Mouse (Mus musculus) natural killer cell, adult 2 months (primary cell): Measurements from ENCODE around the gene Prkar1b.

Experiments used
- DNase-seq, 2 experiments: peaks; one replicate each; pipeline ENCODE4 v3.0.0; 2022; ENCODE audit warnings: low spot score in 2 of 2

Prkar1b gene

GRCm38 (mm10) chr5:139149681-139150602 is at the start of gene Prkar1b, which contains the start of gene Dnaaf5:
Prkar1b (minus strand) TSS chr5:139150001.
Dnaaf5 (plus strand) TSS chr5:139150223.
- peak; percentile 98 for DNase-seq

GRCm38 (mm10) chr5:139199636-139199994 is 49.8 kb upstream of the Prkar1b start:
- no peak for DNase-seq

- DNase-seq = no peak
These were observed 49.0 kb upstream of the Prkar1b start for GRCm38 (mm10) chr5:139198779-139199178.

GRCm38 (mm10) chr5:139190958-139191357 is 41.2 kb upstream of the Prkar1b start:
- DNase-seq = no peak

- DNase-seq = no peak
These were observed 39.9 kb upstream of the Prkar1b start for GRCm38 (mm10) chr5:139189726-139190125.

- DNase-seq = no peak
These were observed 35.1 kb upstream of the Prkar1b start for GRCm38 (mm10) chr5:139184897-139185296.

GRCm38 (mm10) chr5:139183601-139184000 is 33.8 kb upstream of the Prkar1b start:
- DNase-seq = no peak

GRCm38 (mm10) chr5:139183131-139183530 is 33.3 kb upstream of the Prkar1b start:
- DNase-seq = no peak

- DNase-seq = peak; percentile 63 to 76
These were observed 29.3 kb upstream of the Prkar1b start for GRCm38 (mm10) chr5:139178895-139179631.

GRCm38 (mm10) chr5:139174556-139175547 is 25.1 kb upstream of the Prkar1b start:
- DNase-seq = no peak

GRCm38 (mm10) chr5:139174141-139174540 is 24.3 kb upstream of the Prkar1b start:
- DNase-seq = no peak

- DNase-seq = no peak
These were observed 22.1 kb upstream of the Prkar1b start for GRCm38 (mm10) chr5:139171929-139172328.

- no peak for DNase-seq
These were observed 17.7 kb upstream of the Prkar1b start for GRCm38 (mm10) chr5:139167548-139167947.

GRCm38 (mm10) chr5:139166781-139167361 is 17.1 kb upstream of the Prkar1b start:
- peak; percentile 68 to 75 for DNase-seq

- DNase-seq = no peak
These were observed 11.8 kb upstream of the Prkar1b start for GRCm38 (mm10) chr5:139161632-139162031.

GRCm38 (mm10) chr5:139160899-139161298 is 11.1 kb upstream of the Prkar1b start:
- peak; percentile 47 to 70 for DNase-seq

- DNase-seq = peak in 1 of 2 experiments; percentile 25
These were observed 816 bp upstream of the Prkar1b start for GRCm38 (mm10) chr5:139150603-139151031.

- DNase-seq = no peak
These were observed 662 bp downstream of the Prkar1b start for GRCm38 (mm10) chr5:139149006-139149672.

GRCm38 (mm10) chr5:139147178-139148078 is 2.4 kb downstream of the Prkar1b start:
- DNase-seq = no peak
